ENCODE assay signal across 16 mouse cellular contexts in genomic region chr2:154405447-154405994, GRCm38 (mm10). TPM values are rescaled to one million over a fixed set of nuclear protein-coding genes. Genes with fewer than 3 reads are reported as not detected.
DNase-seq lines count a peak whose midpoint lies in the region; ATAC-seq and TF ChIP-seq lines count a peak whose summit lies in the region.
"Had no signal": no experiment of that assay in that cellular context is flagged by ENCODE, and none has a peak within 500 bp of the region (broad histone marks: within the 10 kb centered on the region; RNA-seq: fewer than 3 reads in every experiment).

No protein-coding gene starts in this region.

- 42% methylated on average over 5 of the region's 5 CpGs for WGBS in heart, embryonic 13.5 days
- 50% methylated on average over 5 of the region's 5 CpGs for WGBS in midbrain, embryonic 14.5 days
- 65% methylated on average over 5 of the region's 5 CpGs for WGBS in midbrain, embryonic 10.5 days
- WGBS in limb, embryonic 14.5 days = 27% methylated on average over 5 of the region's 5 CpGs

- TF ChIP-seq POLR2A in limb, embryonic 14.5 days (IDR thresholded peaks at IDR 0.05; ENCODE audit: borderline replicate concordance, extremely low read depth, insufficient read depth, insufficient read length) = no peak

- peak overlapping the region; percentile 68 for H3K4me3 ChIP-seq in heart, embryonic 13.5 days
- H3K4me3 ChIP-seq in midbrain, embryonic 14.5 days (replicated peaks; ENCODE audit: low read depth, low read length) = no peak overlapping the region
- H3K4me3 ChIP-seq in midbrain, embryonic 10.5 days = no peak overlapping the region
- no peak overlapping the region for H3K4me3 ChIP-seq in limb, embryonic 14.5 days (replicated peaks; ENCODE audit: low read length)
- H3K4me3 ChIP-seq: erythroblast, embryonic 14.5 days; hindbrain, embryonic 10.5 days had no signal

- peaks cover 68% of the 10 kb centered on the region for H3K4me1 ChIP-seq in heart, embryonic 13.5 days
- peaks cover 11% of the 10 kb centered on the region; the same call in 1 of the 2 replicates for H3K4me1 ChIP-seq in midbrain, embryonic 14.5 days (ENCODE audit: control insufficient read depth, insufficient read depth, low read length)
- H3K4me1 ChIP-seq in midbrain, embryonic 10.5 days = peaks cover 26% of the 10 kb centered on the region
- peaks cover 37% of the 10 kb centered on the region for H3K4me1 ChIP-seq in limb, embryonic 14.5 days (ENCODE audit: control insufficient read depth, insufficient read depth, low read length)

- no peak for ATAC-seq in heart, embryonic 13.5 days (ENCODE audit: extremely low read depth, insufficient number of reproducible peaks, low FRiP score, low TSS enrichment)
- ATAC-seq in midbrain, embryonic 14.5 days (ENCODE audit: low FRiP score, low TSS enrichment) = no peak
- peak; percentile 50; the same call in 1 of the 2 replicates for ATAC-seq in limb, embryonic 14.5 days (ENCODE audit: low FRiP score, low read depth)
- ATAC-seq: intestine, postnatal 0 days had no signal

- 0 out of 2 replicates have a peak overlapping the region, but pooled peaks have one; percentile 40 for H3K9ac ChIP-seq in heart, embryonic 13.5 days
- H3K9ac ChIP-seq in midbrain, embryonic 14.5 days (replicated peaks; ENCODE audit: low read length) = no peak overlapping the region
- no peak overlapping the region for H3K9ac ChIP-seq in limb, embryonic 14.5 days (ENCODE audit: low read depth, low read length, severe bottlenecking)

- peak overlapping the region; percentile 77 for H3K4me2 ChIP-seq in heart, embryonic 13.5 days
- H3K4me2 ChIP-seq in midbrain, embryonic 14.5 days (ENCODE audit: low read length) = no peak overlapping the region
- H3K4me2 ChIP-seq in limb, embryonic 14.5 days (replicated peaks; ENCODE audit: low read depth, low read length, severe bottlenecking) = no peak overlapping the region

- peak overlapping the region; percentile 85 for H3K27ac ChIP-seq in heart, embryonic 13.5 days (replicated peaks)
- H3K27ac ChIP-seq in midbrain, embryonic 14.5 days (replicated peaks; ENCODE audit: low read depth, low read length) = no peak overlapping the region
- no peak overlapping the region for H3K27ac ChIP-seq in midbrain, embryonic 10.5 days (replicated peaks)
- H3K27ac ChIP-seq in limb, embryonic 14.5 days (replicated peaks; ENCODE audit: low read depth, low read length) = no peak overlapping the region
- H3K27ac ChIP-seq: hindbrain, embryonic 10.5 days; macrophage had no signal

- no peaks in the 10 kb centered on the region for H3K27me3 ChIP-seq in heart, embryonic 13.5 days (replicated peaks)
- no peaks in the 10 kb centered on the region for H3K27me3 ChIP-seq in midbrain, embryonic 14.5 days (ENCODE audit: control insufficient read depth, insufficient read depth, low read length)
- peaks cover 42% of the 10 kb centered on the region for H3K27me3 ChIP-seq in midbrain, embryonic 10.5 days (ENCODE audit: low read depth, poor library complexity, severe bottlenecking)
- H3K27me3 ChIP-seq in limb, embryonic 14.5 days (ENCODE audit: control insufficient read depth, insufficient read depth, low read length) = no peaks in the 10 kb centered on the region; the same call in 1 of the 2 replicates
- H3K27me3 ChIP-seq: CH12.LX had no signal

- peak; percentile 39 to 60 for DNase-seq in adrenal gland, adult (ENCODE audit: inconsistent age in 2 of 2, low spot score in 1 of 2)
- DNase-seq in adrenal gland, adult 18-20 months (ENCODE audit: low spot score in 2 of 2) = no peak
- DNase-seq in heart, postnatal 25 days (ENCODE audit: low spot score) = no peak
- peak; percentile 57 for DNase-seq in midbrain, embryonic 14.5 days
- no peak for DNase-seq in midbrain, embryonic 10.5 days (ENCODE audit: low spot score)
- DNase-seq in limb, embryonic 14.5 days (ENCODE audit: low spot score) = no peak
- no peak for DNase-seq in kidney, adult 11 months
- DNase-seq: cerebellum, adult 9-11 months; lung, adult 2 months; thymus, postnatal 25 days had no signal

- intact Hi-C loops in heart, postnatal 25 days (cut with DNase I) = no loop called here

- H3K9me3 ChIP-seq in heart, embryonic 13.5 days = no peaks in the 10 kb centered on the region
- H3K9me3 ChIP-seq in midbrain, embryonic 14.5 days (ENCODE audit: control insufficient read depth, low read length) = no peaks in the 10 kb centered on the region
- no peaks in the 10 kb centered on the region for H3K9me3 ChIP-seq in midbrain, embryonic 10.5 days (replicated peaks)
- H3K9me3 ChIP-seq in limb, embryonic 14.5 days (ENCODE audit: control insufficient read depth, low read length) = no peaks in the 10 kb centered on the region
- H3K9me3 ChIP-seq: hindbrain, embryonic 10.5 days had no signal

- peaks cover 10% of the 10 kb centered on the region for H3K36me3 ChIP-seq in heart, embryonic 13.5 days
- H3K36me3 ChIP-seq in midbrain, embryonic 14.5 days (ENCODE audit: control insufficient read depth, insufficient read depth, low read length) = no peaks in the 10 kb centered on the region
- no peaks in the 10 kb centered on the region for H3K36me3 ChIP-seq in midbrain, embryonic 10.5 days
- no peaks in the 10 kb centered on the region for H3K36me3 ChIP-seq in limb, embryonic 14.5 days (ENCODE audit: control insufficient read depth, insufficient read depth, low read length)
- H3K36me3 ChIP-seq: hindbrain, embryonic 10.5 days had no signal

RNA-seq across cellular contexts. Expression of gene Snta1, which starts 2.4 kb away (rescaled TPM):
- total RNA-seq in adrenal gland, adult 18-20 months (2021) = 10 to 100 TPM; 23.8 to 29.3 TPM
- 38.0 and 41.5 TPM in 2 replicates for polyA plus RNA-seq in heart, embryonic 13.5 days (2015; fragmentation: Nextera tagmentation; extraction: Ambion mirVana)
- total RNA-seq in heart, postnatal 25 days (2021) = 10 to 100 TPM; 88.8 to 90.4 TPM
- 4.0 and 5.8 TPM in 2 replicates for polyA plus RNA-seq in midbrain, embryonic 14.5 days (2014; fragmentation: Nextera tagmentation; extraction: Ambion mirVana)
- 3.0 and 5.1 TPM in 2 replicates for polyA plus RNA-seq in midbrain, embryonic 10.5 days (2016; fragmentation: Nextera tagmentation; extraction: Ambion mirVana)
- 11.0 and 14.9 TPM in 2 replicates for polyA plus RNA-seq in limb, embryonic 14.5 days (2012; rRNA removed)
- 5.0 and 5.2 TPM in 2 replicates for polyA plus RNA-seq in limb, embryonic 14.5 days (2014; fragmentation: Nextera tagmentation; extraction: Ambion mirVana)
- total RNA-seq: CH12.LX had no signal

RNA-seq across cellular contexts. Expression of gene Cbfa2t2, which starts 30.8 kb away (rescaled TPM):
- total RNA-seq in adrenal gland, adult 18-20 months (2021) = 10 to 100 TPM; 28.7 to 36.9 TPM
- 28.3 and 29.2 TPM in 2 replicates for polyA plus RNA-seq in heart, embryonic 13.5 days (2015; fragmentation: Nextera tagmentation; extraction: Ambion mirVana)
- 10 to 100 TPM; 14.3 to 18.4 TPM for total RNA-seq in heart, postnatal 25 days (2021)
- 45.5 and 65.6 TPM in 2 replicates for polyA plus RNA-seq in midbrain, embryonic 14.5 days (2014; fragmentation: Nextera tagmentation; extraction: Ambion mirVana)
- polyA plus RNA-seq in midbrain, embryonic 10.5 days (2016; fragmentation: Nextera tagmentation; extraction: Ambion mirVana) = 67.4 and 88.4 TPM in 2 replicates
- polyA plus RNA-seq in limb, embryonic 14.5 days (2012; rRNA removed) = 26.4 and 36.0 TPM in 2 replicates
- 35.7 and 40.0 TPM in 2 replicates for polyA plus RNA-seq in limb, embryonic 14.5 days (2014; fragmentation: Nextera tagmentation; extraction: Ambion mirVana)

RNA-seq across cellular contexts. Expression of gene Cdk5rap1, which starts 32.7 kb away (rescaled TPM):
- 10 to 100 TPM in 1 of 2 experiments, 1 to 10 TPM in 1; 9.3 to 13.6 TPM for total RNA-seq in adrenal gland, adult 18-20 months (2021)
- 13.2 and 15.7 TPM in 2 replicates for polyA plus RNA-seq in heart, embryonic 13.5 days (2015; fragmentation: Nextera tagmentation; extraction: Ambion mirVana)
- 10 to 100 TPM; 23.1 to 25.6 TPM for total RNA-seq in heart, postnatal 25 days (2021)
- 11.0 and 22.9 TPM in 2 replicates for polyA plus RNA-seq in midbrain, embryonic 14.5 days (2014; fragmentation: Nextera tagmentation; extraction: Ambion mirVana)
- 14.2 and 15.9 TPM in 2 replicates for polyA plus RNA-seq in midbrain, embryonic 10.5 days (2016; fragmentation: Nextera tagmentation; extraction: Ambion mirVana)
- polyA plus RNA-seq in limb, embryonic 14.5 days (2012; rRNA removed) = 16.6 and 20.0 TPM in 2 replicates
- 9.0 and 13.0 TPM in 2 replicates for polyA plus RNA-seq in limb, embryonic 14.5 days (2014; fragmentation: Nextera tagmentation; extraction: Ambion mirVana)

Comparison
In these comparisons a context has a peak if more than half of its experiments do, and no peak if none do; other contexts are left out.
1. DNase-seq: peak in adrenal gland, adult (2 of 2) and midbrain, embryonic 14.5 days (single experiment); none in adrenal gland, adult 18-20 months (0 of 2), heart, postnatal 25 days (single experiment), midbrain, embryonic 10.5 days (single experiment), limb, embryonic 14.5 days (single experiment) and kidney, adult 11 months (single experiment).